Mouse (Mus musculus): ENCODE results near the gene Ntmt1. TPM values are rescaled to one million over a fixed set of nuclear protein-coding genes. Genes with fewer than 3 reads are reported as not detected.

Gene Ntmt1
- polyA plus RNA-seq, 1 experiment from 2014 or later: 110 TPM

DNA sequence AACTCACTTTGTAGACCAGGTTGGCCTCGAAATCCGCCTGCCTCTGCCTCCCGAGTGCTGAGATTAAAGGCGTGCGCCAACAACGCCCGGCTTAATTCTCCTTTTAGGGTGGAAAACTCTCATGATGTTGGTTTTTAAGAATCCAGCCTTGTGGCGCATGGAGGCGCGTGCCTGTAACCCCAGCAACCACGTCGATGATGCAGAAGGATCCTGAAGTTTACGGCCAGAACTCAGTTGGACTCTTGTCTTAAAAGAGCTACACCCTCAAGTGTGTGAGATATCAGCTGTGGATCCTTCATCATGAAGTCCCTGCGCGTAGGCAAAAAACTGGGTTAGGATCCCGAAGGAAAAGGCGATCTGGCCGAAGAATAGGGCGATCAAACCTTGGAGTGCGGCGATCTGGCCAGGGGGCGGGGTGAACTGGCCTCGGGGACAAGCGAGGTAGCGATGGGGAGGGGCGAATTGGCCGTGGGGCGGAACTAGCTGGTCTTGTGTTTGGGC is 429 bp upstream of the Ntmt1 start:
- peak overlapping the region; percentile 61 for H3K4me3 ChIP-seq
- peak overlapping the region; percentile 62 for H3K27ac ChIP-seq (replicated peaks)
- peak overlapping the region; percentile 91 for H3K4me2 ChIP-seq (replicated peaks)
- H3K27me3 ChIP-seq: peaks cover 29% of the 10 kb centered on the region
- no peak for ATAC-seq (ENCODE audit: low FRiP score, low read depth)
- peak overlapping the region; percentile 37; the same call in 1 of the 2 replicates for H3K9ac ChIP-seq (replicated peaks)
- WGBS: 5% methylated on average over 28 of the region's 28 CpGs
- H3K36me3 ChIP-seq: peaks cover 5% of the 10 kb centered on the region
- H3K9me3 ChIP-seq: no peaks in the 10 kb centered on the region
- H3K4me1 ChIP-seq: peaks cover 24% of the 10 kb centered on the region

DNA sequence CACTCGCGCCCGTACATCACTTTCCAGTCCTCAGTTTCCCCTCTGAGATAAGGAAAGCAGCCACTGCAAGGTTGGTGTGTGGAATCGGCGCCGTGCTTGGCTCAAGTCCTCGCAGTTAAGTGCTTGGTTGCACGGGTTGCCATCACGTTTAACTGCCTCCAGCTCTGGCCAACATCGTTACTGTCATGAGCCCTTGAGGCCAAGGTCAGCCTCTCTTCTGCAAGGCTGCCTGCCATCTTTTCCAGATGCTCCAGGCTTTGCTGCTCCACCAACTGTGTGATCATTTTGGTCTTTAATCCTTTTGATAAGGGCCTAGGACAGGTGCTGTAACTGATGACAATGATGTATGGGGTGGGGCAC is 650 bp downstream of the Ntmt1 start:
- H3K27me3 ChIP-seq: peaks cover 18% of the 10 kb centered on the region
- H3K9ac ChIP-seq (replicated peaks): peak overlapping the region; percentile 79
- peak overlapping the region; percentile 61 for H3K4me3 ChIP-seq
- H3K9me3 ChIP-seq: no peaks in the 10 kb centered on the region
- WGBS: 6% methylated on average over 10 of the region's 10 CpGs
- peak overlapping the region; percentile 91 for H3K4me2 ChIP-seq (replicated peaks)
- peaks cover 24% of the 10 kb centered on the region for H3K4me1 ChIP-seq
- peaks cover 16% of the 10 kb centered on the region for H3K36me3 ChIP-seq
- ATAC-seq (ENCODE audit: low FRiP score, low read depth): no peak; the same call in 1 of the 2 replicates
- H3K27ac ChIP-seq (replicated peaks): peak overlapping the region; percentile 62

DNA sequence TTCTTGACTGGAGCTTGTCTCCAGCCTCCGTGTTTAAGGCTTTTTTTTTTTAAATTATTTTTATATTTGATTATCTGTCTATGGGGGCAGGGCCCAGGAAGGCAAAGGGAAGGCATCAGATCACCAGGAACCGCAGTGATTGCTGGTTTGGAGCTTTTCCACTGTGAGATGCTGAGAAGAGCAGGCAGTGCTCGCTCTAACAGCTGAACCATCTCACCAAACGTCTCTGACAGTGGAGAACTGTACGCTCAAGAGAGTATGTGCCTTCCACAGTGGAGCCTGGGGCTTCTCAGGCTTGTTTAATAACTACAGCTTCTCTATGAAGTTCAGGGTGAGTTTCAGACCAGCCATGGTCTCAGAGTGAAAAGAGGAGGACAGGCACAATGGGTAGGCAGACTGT is 1.9 kb downstream of the Ntmt1 start:
- WGBS: 85% methylated on average over 5 of the region's 5 CpGs
- Histone ChIP-seq H3K4me1 (peaks cover 24% of the 10 kb centered on the region), H3K4me2 (replicated peaks) (peak overlapping the region; percentile 40), H3K27me3 (peaks cover 8% of the 10 kb centered on the region; the same call in 1 of the 2 replicates), H3K36me3 (peaks cover 28% of the 10 kb centered on the region), H3K9me3 (no peaks in the 10 kb centered on the region), H3K4me3 (peak overlapping the region; percentile 10; the same call in 1 of the 2 replicates), H3K27ac (replicated peaks) (no peak overlapping the region), H3K9ac (replicated peaks) (no peak overlapping the region)
- no peak for ATAC-seq (ENCODE audit: low FRiP score, low read depth)

DNA sequence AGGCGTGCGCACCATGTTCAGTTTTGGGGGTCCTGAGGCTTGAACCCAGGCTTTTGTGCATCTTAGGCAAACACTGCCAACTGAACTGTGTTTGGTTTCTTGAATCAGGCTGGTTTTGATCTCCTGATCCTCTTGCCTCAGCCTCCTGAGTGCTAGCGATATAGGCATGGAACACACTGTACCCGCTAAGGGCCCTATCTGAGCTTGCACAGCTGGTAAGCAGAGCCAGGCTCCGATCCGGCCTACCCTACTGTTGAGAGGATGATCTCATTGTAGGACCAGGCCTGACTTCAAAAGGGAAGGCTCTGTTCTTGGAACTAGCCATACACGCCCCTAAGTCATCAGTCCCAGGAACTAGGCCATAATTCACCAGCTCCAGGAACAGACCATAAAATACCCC is 2.9 kb downstream of the Ntmt1 start:
- peaks cover 39% of the 10 kb centered on the region for H3K36me3 ChIP-seq
- H3K4me3 ChIP-seq: no peak overlapping the region
- H3K27ac ChIP-seq (replicated peaks): no peak overlapping the region
- H3K27me3 ChIP-seq: 0 out of 2 replicates have a peak, but pooled peaks cover 4% of the 10 kb centered on the region
- H3K4me2 ChIP-seq (replicated peaks): 0 out of 2 replicates have a peak overlapping the region, but pooled peaks have one; percentile 7
- no peak overlapping the region for H3K9ac ChIP-seq (replicated peaks)
- H3K9me3 ChIP-seq: no peaks in the 10 kb centered on the region
- no peak for ATAC-seq (ENCODE audit: low FRiP score, low read depth)
- 93% methylated on average over 7 of the region's 7 CpGs for WGBS
- peaks cover 24% of the 10 kb centered on the region for H3K4me1 ChIP-seq

DNA sequence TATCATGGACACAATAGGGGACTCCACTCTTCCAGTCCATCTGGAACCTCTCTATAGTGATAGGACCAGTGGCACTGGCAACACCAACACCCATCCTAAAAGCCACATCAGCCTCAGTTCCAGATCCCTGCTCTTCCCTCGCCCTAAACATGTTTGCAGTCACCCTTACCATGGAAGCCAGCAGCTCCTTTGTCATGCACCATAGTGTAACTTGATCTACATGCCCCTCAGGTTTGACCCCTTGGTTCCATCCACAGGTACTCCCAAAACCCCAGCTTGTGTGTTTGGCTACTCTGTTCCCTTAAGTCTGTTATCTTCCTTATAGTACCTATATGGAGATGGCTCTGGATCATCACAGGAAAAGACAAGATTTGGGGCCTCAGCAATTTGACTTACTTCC is 8.8 kb downstream of the Ntmt1 start:
- peaks cover 83% of the 10 kb centered on the region for H3K36me3 ChIP-seq
- H3K4me1 ChIP-seq: no peaks in the 10 kb centered on the region
- WGBS: 85% methylated on average over 1 of the region's 1 CpGs
- ATAC-seq (ENCODE audit: low FRiP score, low read depth): no peak
- H3K27me3 ChIP-seq: no peaks in the 10 kb centered on the region
- H3K27ac ChIP-seq (replicated peaks): no peak overlapping the region
- no peak overlapping the region for H3K9ac ChIP-seq (replicated peaks)
- H3K4me2 ChIP-seq (replicated peaks): no peak overlapping the region
- H3K4me3 ChIP-seq: no peak overlapping the region
- H3K9me3 ChIP-seq: peaks cover 6% of the 10 kb centered on the region; the same call in 1 of the 2 replicates

DNA sequence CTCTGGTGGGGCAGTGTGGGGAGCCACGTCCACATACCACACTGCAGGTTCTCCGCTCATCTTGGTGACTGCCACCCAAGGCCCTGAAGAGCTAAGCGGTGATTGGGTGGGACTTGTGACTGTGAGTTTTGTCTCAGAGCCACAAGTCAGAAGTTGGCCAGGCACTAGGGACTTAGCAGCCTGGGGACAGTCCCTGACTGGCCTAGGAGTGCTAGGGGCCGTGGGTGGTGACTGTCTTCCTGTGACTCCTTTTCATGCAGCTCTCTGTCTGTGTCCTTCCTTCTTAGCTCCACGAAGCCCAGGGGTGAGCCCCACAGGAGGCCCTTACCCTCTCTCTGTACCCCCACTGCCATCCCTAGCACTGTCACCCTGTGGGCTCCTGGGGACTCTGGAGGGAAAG is 12.2 kb downstream of the Ntmt1 start:
- Histone ChIP-seq H3K36me3 (peaks cover 86% of the 10 kb centered on the region), H3K9ac (replicated peaks) (no peak overlapping the region), H3K4me3 (no peak overlapping the region), H3K27ac (replicated peaks) (no peak overlapping the region), H3K4me2 (replicated peaks) (no peak overlapping the region), H3K4me1 (peaks cover 7% of the 10 kb centered on the region; the same call in 1 of the 2 replicates), H3K27me3 (no peaks in the 10 kb centered on the region), H3K9me3 (peaks cover 6% of the 10 kb centered on the region; the same call in 1 of the 2 replicates)
- WGBS: 97% methylated on average over 5 of the region's 5 CpGs
- ATAC-seq (ENCODE audit: low FRiP score, low read depth): no peak

DNA sequence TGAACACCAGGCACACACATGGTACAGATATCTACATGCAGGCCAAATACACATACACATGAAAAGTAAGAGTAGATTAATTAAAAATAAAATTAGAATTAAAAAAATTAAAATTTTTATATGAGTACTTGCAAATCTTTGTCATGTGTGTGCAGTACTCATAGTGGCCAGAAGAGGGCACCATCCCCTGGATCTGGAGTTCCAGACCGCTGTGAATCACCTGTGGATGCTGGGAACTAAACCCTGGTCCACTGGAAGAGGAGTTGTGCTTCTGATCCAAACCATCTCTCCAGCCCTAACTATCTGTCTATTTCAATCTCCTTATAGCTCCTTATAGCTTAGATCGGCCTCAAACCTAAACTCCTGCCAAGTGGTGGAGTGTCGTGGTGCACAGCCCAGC is 13.4 kb downstream of the Ntmt1 start:
- Histone ChIP-seq H3K9ac (replicated peaks) (no peak overlapping the region), H3K4me3 (no peak overlapping the region), H3K4me2 (replicated peaks) (no peak overlapping the region), H3K27ac (replicated peaks) (no peak overlapping the region), H3K27me3 (no peaks in the 10 kb centered on the region), H3K36me3 (peaks cover 86% of the 10 kb centered on the region), H3K4me1 (peaks cover 7% of the 10 kb centered on the region; the same call in 1 of the 2 replicates), H3K9me3 (peaks cover 6% of the 10 kb centered on the region; the same call in 1 of the 2 replicates)
- 97% methylated on average over 3 of the region's 3 CpGs for WGBS
- ATAC-seq (ENCODE audit: low FRiP score, low read depth): no peak

DNA sequence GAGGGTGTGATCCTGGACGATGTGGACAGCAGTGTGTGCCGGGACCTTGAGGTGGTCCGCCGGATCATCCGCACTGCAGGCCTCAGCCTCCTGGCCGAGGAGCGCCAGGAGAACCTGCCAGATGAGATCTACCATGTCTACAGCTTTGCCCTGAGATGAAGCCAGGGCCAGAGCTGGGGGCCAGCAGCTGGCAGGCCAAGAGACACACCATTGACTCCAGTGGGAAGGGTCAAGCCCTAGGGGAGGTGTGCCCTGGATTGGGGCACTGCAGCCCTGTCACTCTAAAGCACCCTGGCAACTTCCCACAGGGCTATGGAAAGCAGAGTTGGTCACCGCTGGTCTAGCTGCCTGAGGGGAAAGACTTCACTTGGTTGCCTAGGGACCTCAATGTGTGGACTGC is 14.8 kb downstream of the Ntmt1 start:
- H3K4me3 ChIP-seq: no peak overlapping the region
- peaks cover 6% of the 10 kb centered on the region; the same call in 1 of the 2 replicates for H3K9me3 ChIP-seq
- H3K36me3 ChIP-seq: peaks cover 83% of the 10 kb centered on the region
- no peak overlapping the region for H3K27ac ChIP-seq (replicated peaks)
- ATAC-seq (ENCODE audit: low FRiP score, low read depth): no peak
- no peak overlapping the region for H3K4me2 ChIP-seq (replicated peaks)
- H3K27me3 ChIP-seq: no peaks in the 10 kb centered on the region
- no peak overlapping the region for H3K9ac ChIP-seq (replicated peaks)
- 91% methylated on average over 8 of the region's 8 CpGs for WGBS
- H3K4me1 ChIP-seq: peaks cover 21% of the 10 kb centered on the region

DNA sequence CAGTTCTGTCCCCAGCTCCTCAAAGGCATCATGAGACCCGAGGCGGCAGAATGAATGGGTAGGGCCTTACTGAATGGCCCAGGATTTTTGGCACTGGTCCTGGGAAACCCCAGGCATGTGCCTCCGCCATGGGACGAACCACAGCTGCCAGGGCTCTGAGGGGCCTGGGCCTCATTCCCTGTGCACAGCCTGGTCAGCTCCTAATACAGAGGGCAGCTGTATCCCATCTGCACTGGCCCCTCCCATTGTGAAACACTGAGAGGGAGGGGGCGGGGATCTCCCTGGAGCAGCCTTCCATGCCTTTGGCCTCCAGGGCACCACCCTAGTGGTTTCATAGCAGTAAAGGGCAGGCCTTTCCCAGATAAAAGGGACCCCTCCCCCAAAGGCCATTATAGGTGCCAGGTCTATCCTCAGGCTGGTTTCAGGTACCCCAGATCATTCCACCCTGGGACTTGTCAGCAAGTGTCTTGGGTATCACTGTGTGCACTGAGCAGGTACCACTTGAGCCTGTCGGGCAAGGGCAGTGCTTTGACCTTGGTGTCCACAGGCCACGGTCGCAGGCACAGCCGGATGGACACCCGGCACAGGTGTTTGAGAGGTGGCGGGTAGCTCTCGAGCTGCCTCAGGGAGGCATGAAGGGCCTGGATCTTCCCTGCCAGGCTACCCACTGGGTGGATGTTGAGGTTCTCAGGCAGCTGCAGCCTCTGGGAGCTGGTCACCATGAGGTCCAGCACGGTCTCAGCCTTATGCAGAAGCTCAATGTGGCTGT is 15.9 kb downstream of the Ntmt1 start:
- peaks cover 79% of the 10 kb centered on the region for H3K36me3 ChIP-seq
- ATAC-seq (ENCODE audit: low FRiP score, low read depth): no peak
- H3K4me3 ChIP-seq: no peak overlapping the region
- 85% methylated on average over 13 of the region's 13 CpGs for WGBS
- H3K27me3 ChIP-seq: no peaks in the 10 kb centered on the region
- H3K9me3 ChIP-seq: peaks cover 6% of the 10 kb centered on the region; the same call in 1 of the 2 replicates
- no peak overlapping the region for H3K4me2 ChIP-seq (replicated peaks)
- H3K27ac ChIP-seq (replicated peaks): peak overlapping the region; percentile 46; the same call in 1 of the 2 replicates
- H3K9ac ChIP-seq (replicated peaks): 0 out of 2 replicates have a peak overlapping the region, but pooled peaks have one; percentile 28
- peaks cover 23% of the 10 kb centered on the region for H3K4me1 ChIP-seq

DNA sequence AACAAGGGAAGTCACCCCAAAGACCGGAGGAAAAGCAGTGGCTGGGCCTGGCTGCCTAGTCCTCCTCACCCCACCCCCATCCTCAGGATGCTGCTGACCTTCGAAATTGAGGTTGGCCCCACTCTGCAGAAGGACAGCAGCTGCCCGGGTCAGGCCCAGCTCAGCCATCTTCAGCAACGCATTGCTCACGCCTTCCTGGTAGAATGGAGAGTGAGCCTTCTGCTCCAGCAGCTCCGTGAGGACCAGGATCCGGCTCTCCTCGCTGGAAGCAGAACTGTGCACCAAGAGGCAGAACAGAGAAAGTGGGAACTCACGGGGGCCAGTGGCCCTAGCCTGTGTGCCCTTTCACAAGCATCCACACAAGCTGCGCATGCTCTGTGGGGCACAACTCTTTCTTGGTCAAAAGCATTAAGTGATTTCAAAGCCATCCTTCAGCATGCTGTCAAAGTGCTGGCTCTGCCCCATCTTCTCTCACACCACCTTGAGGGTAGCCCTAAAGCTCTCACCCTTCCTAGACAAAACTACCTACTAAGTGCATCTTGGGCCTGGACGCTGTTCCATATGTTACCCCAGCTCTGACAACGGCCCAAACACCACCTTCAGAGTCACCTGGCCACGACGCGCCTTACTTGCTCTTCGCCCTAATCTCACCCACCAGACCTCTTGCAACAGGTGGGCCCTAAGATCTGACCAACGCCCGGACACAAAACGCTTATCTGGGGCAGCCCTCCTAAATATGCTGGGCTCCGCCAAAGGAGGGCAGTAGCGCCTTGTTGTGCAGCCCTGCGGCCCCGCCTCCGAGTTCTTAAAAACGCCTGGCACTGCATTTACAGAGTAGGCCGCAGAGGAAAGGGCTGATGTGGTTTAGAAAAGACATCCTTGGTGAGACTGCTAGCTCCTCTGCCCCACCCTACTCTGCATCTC is 19.5 kb downstream of the Ntmt1 start:
- Histone ChIP-seq H3K27ac (replicated peaks) (0 out of 2 replicates have a peak overlapping the region, but pooled peaks have one; percentile 40), H3K9me3 (no peaks in the 10 kb centered on the region), H3K9ac (replicated peaks) (peak overlapping the region; percentile 88), H3K4me2 (replicated peaks) (peak overlapping the region; percentile 93), H3K4me3 (peak overlapping the region; percentile 73), H3K4me1 (peaks cover 23% of the 10 kb centered on the region), H3K27me3 (no peaks in the 10 kb centered on the region), H3K36me3 (peaks cover 44% of the 10 kb centered on the region)
- 36% methylated on average over 26 of the region's 26 CpGs for WGBS
- no peak for ATAC-seq (ENCODE audit: low FRiP score, low read depth)

DNA sequence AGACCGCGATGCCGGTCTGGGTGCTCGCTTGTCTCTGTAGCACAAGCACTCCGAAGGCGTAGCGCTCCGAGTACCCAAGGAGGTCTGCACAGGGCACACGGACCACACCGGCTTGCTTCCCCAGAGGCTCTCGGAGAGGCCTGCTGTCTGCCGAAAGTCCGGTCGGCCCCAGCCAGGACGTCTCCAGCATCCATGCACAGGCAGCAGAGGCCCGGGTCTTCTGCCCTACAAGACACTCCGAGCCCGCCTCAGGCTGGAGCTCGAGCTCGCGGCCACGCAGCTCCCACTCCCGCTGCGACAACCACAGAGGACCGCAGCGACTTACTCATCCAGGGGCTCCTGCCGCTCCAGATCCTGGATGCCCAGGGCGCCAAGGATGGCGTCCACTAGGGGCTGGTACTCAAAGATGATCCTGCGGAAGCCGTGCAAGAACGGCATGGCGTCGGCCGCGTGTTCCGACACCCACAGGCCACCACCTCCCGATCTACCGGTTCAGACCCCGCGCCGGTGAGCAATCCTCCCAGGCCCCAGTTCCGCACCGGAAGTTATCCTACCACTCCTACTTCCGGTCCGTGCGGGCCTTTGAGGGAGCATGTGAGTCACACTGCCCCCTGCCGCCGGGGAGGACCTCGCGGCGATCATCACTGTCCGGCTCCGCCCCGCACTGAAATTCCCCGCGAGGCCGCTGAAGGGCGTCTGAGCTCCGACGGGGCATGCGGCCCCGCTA is 20.3 kb downstream of the Ntmt1 start:
- under 1% methylated on average over 63 of the region's 63 CpGs for WGBS
- H3K4me2 ChIP-seq (replicated peaks): peak overlapping the region; percentile 93
- H3K27ac ChIP-seq (replicated peaks): 0 out of 2 replicates have a peak overlapping the region, but pooled peaks have one; percentile 40
- peak overlapping the region; percentile 88 for H3K9ac ChIP-seq (replicated peaks)
- H3K4me1 ChIP-seq: peaks cover 19% of the 10 kb centered on the region
- no peaks in the 10 kb centered on the region for H3K27me3 ChIP-seq
- H3K9me3 ChIP-seq: no peaks in the 10 kb centered on the region
- H3K4me3 ChIP-seq: peak overlapping the region; percentile 73
- peaks cover 36% of the 10 kb centered on the region for H3K36me3 ChIP-seq
- ATAC-seq (ENCODE audit: low FRiP score, low read depth): peak; percentile 81
